Comparison of ENCODE assay signal across 29 mouse cellular contexts in genomic region chr1:87908006-87908405, GRCm38 (mm10). TPM values are rescaled to one million over a fixed set of nuclear protein-coding genes. Genes with fewer than 3 reads are reported as not detected.
A peak's percentile ranks its signal among the peaks of the same experiment; 100 is the strongest.
DNase-seq lines count a peak whose midpoint lies in the region; ATAC-seq and TF ChIP-seq lines count a peak whose summit lies in the region.
"Had no signal": no experiment of that assay in that cellular context is flagged by ENCODE, and none has a peak within 500 bp of the region (broad histone marks: within the 10 kb centered on the region; RNA-seq: fewer than 3 reads in every experiment).

No protein-coding gene starts in this region.

- H3K4me2 ChIP-seq in intestine, embryonic 15.5 days (replicated peaks), result no peak overlapping the region
- no peak overlapping the region for H3K4me2 ChIP-seq in intestine, postnatal 0 days (replicated peaks; ENCODE audit: low read depth)
- H3K4me2 ChIP-seq: embryonic facial prominence, embryonic 13.5 days; embryonic facial prominence, embryonic 15.5 days; forebrain, embryonic 12.5 days had no signal

- H3K36me3 ChIP-seq in heart, adult 2 months (ENCODE audit: control insufficient read depth, insufficient read depth, low read length), result peaks cover 18% of the 10 kb centered on the region
- H3K36me3 ChIP-seq in intestine, embryonic 15.5 days, result no peaks in the 10 kb centered on the region
- no peaks in the 10 kb centered on the region; the same call in 1 of the 2 replicates for H3K36me3 ChIP-seq in intestine, postnatal 0 days (ENCODE audit: control insufficient read depth, insufficient read depth)

- intact Hi-C loops in heart, adult 2 months (cut with DNase I), result no loop called here

- peaks cover 1% of the 10 kb centered on the region for H3K79me2 ChIP-seq in heart, adult 2 months (replicated peaks; ENCODE audit: control insufficient read depth, insufficient read depth, low read length)

- no peak overlapping the region for H3K4me3 ChIP-seq in heart, adult 2 months
- no peak overlapping the region for H3K4me3 ChIP-seq in intestine, embryonic 15.5 days (replicated peaks)
- no peak overlapping the region for H3K4me3 ChIP-seq in intestine, postnatal 0 days (ENCODE audit: low read depth, low read length)
- H3K4me3 ChIP-seq: embryonic facial prominence, embryonic 13.5 days; embryonic facial prominence, embryonic 15.5 days; erythroblast, embryonic 14.5 days; forebrain, embryonic 10.5 days; forebrain, embryonic 12.5 days had no signal

- H3K9ac ChIP-seq in heart, adult 2 months (ENCODE audit: low read depth, low read length), result no peak overlapping the region
- H3K9ac ChIP-seq in intestine, embryonic 15.5 days, result no peak overlapping the region
- no peak overlapping the region for H3K9ac ChIP-seq in intestine, postnatal 0 days (ENCODE audit: low read depth, low read length)
- H3K9ac ChIP-seq: embryonic facial prominence, embryonic 13.5 days; embryonic facial prominence, embryonic 15.5 days; forebrain, embryonic 12.5 days had no signal

- H3K9me3 ChIP-seq in intestine, embryonic 15.5 days, result no peaks in the 10 kb centered on the region
- H3K9me3 ChIP-seq in intestine, postnatal 0 days (ENCODE audit: control insufficient read depth), result no peaks in the 10 kb centered on the region
- H3K9me3 ChIP-seq: embryonic facial prominence, embryonic 13.5 days; embryonic facial prominence, embryonic 15.5 days; forebrain, embryonic 10.5 days; forebrain, embryonic 12.5 days; G1E had no signal

- H3K27ac ChIP-seq in heart, adult 2 months, result no peak overlapping the region
- 0 out of 2 replicates have a peak overlapping the region, but pooled peaks have one; percentile 28 for H3K27ac ChIP-seq in intestine, embryonic 15.5 days
- H3K27ac ChIP-seq in intestine, postnatal 0 days (ENCODE audit: low read depth, low read length), result peak overlapping the region; percentile 85
- H3K27ac ChIP-seq: embryonic facial prominence, embryonic 13.5 days; embryonic facial prominence, embryonic 15.5 days; forebrain, embryonic 10.5 days; forebrain, embryonic 12.5 days had no signal

- TF ChIP-seq CTCF in heart, adult 2 months (IDR thresholded peaks at IDR 0.05), result no peak
- no peak for TF ChIP-seq CTCF in intestine, postnatal 0 days (IDR thresholded peaks at IDR 0.05; ENCODE audit: low read depth)

- WGBS in heart, adult 2 months, result 88% methylated on average over 2 of the region's 2 CpGs
- 90% methylated on average over 2 of the region's 2 CpGs for WGBS in intestine, embryonic 15.5 days
- WGBS in intestine, postnatal 0 days, result 96% methylated on average over 2 of the region's 2 CpGs

- ATAC-seq in intestine, embryonic 15.5 days, result no peak
- ATAC-seq in intestine, postnatal 0 days, result no peak
- ATAC-seq: activated CD4-positive, CD25-positive, alpha-beta regulatory T cell, adult 4 months; CD4-positive, CD25-positive, alpha-beta regulatory T cell, adult 4 months; forebrain, embryonic 14.5 days; Patski had no signal

- no peaks in the 10 kb centered on the region for H3K27me3 ChIP-seq in heart, adult 2 months (ENCODE audit: control insufficient read depth, insufficient read depth, low read length)
- no peaks in the 10 kb centered on the region for H3K27me3 ChIP-seq in intestine, embryonic 15.5 days (replicated peaks)
- H3K27me3 ChIP-seq in intestine, postnatal 0 days (replicated peaks; ENCODE audit: control insufficient read depth, insufficient read depth, low read length), result no peaks in the 10 kb centered on the region
- H3K27me3 ChIP-seq: CH12.LX; embryonic facial prominence, embryonic 13.5 days; embryonic facial prominence, embryonic 15.5 days; forebrain, embryonic 12.5 days; Patski had no signal

- TF ChIP-seq POLR2A in heart, adult 2 months (IDR thresholded peaks at IDR 0.05; ENCODE audit: insufficient read depth, low read depth, low read length), result no peak

- peak; percentile 68 for DNase-seq in heart, adult 11 months
- no peak for DNase-seq in heart, adult 2 months
- DNase-seq in kidney, adult 9 months, result peak; percentile 31
- no peak for DNase-seq in kidney, postnatal 14 days
- no peak for DNase-seq in cerebellum, adult 9-11 months
- no peak for DNase-seq in testis, postnatal 10 days (ENCODE audit: low spot score)
- DNase-seq: adrenal gland, adult 8-10 months; adrenal gland, postnatal 14 days; adrenal gland, postnatal 36 days; B cell, adult 2 months; cerebellum, adult 11-12 months; cerebellum, adult 2 months; cerebellum, adult 9-10 months; cerebellum, postnatal 14 days; cerebellum, postnatal 36 days; embryo, embryonic 11 days had no signal

- H3K4me1 ChIP-seq in heart, adult 2 months (ENCODE audit: control insufficient read depth, insufficient read depth, low read length), result peaks cover 14% of the 10 kb centered on the region
- H3K4me1 ChIP-seq in intestine, embryonic 15.5 days (replicated peaks), result peaks cover 20% of the 10 kb centered on the region
- peaks cover 12% of the 10 kb centered on the region for H3K4me1 ChIP-seq in intestine, postnatal 0 days (replicated peaks; ENCODE audit: control insufficient read depth, insufficient read depth, low read length)
- H3K4me1 ChIP-seq: embryonic facial prominence, embryonic 13.5 days; forebrain, embryonic 10.5 days; forebrain, embryonic 12.5 days had no signal

- TF ChIP-seq EP300 in heart, adult 2 months (IDR thresholded peaks at IDR 0.05; ENCODE audit: insufficient read depth, low read depth, low read length), result no peak

RNA-seq across cellular contexts. Expression of gene Dgkd, which starts 54.9 kb away (rescaled TPM):
- 10 to 100 TPM; 40.8 to 47.3 TPM for total RNA-seq in heart, adult 2 months (2021)
- polyA plus RNA-seq in heart, adult 2 months (2012; rRNA removed), result 23.5 and 34.7 TPM in 2 replicates
- 28.2 and 31.8 TPM in 2 replicates for polyA plus RNA-seq in intestine, embryonic 15.5 days (2015; fragmentation: Nextera tagmentation; extraction: Ambion mirVana)
- polyA plus RNA-seq in intestine, postnatal 0 days (2015; fragmentation: Nextera tagmentation; extraction: Ambion mirVana), result 20.2 and 24.1 TPM in 2 replicates

Comparison
In these comparisons a context has a peak if more than half of its experiments do, and no peak if none do; other contexts are left out.
1. DNase-seq: peak in heart, adult 11 months (single experiment) and kidney, adult 9 months (single experiment); none in heart, adult 2 months (0 of 2), kidney, postnatal 14 days (single experiment), cerebellum, adult 9-11 months (single experiment) and testis, postnatal 10 days (single experiment).